In genomic region chr10:58813081-58813800, GRCm38 (mm10) we compare ENCODE assay signal across 8 mouse cellular contexts. TPM values are rescaled to one million over a fixed set of nuclear protein-coding genes. Genes with fewer than 3 reads are reported as not detected.
DNase-seq lines count a peak whose midpoint lies in the region; ATAC-seq and TF ChIP-seq lines count a peak whose summit lies in the region.

Gene Sh3rf3 (plus strand): TSS chr10:58813359.

- peak within 1 kb of the TSS in 1 of 3 experiments; percentile 34 for H3K4me3 ChIP-seq in CH12.LX (replicated peaks in 1 of 3; ENCODE audit: low read depth in 2 of 3, low read length in 2 of 3, poor library complexity in 1 of 3)
- H3K4me3 ChIP-seq in embryonic facial prominence, embryonic 14.5 days (ENCODE audit: low read depth, low read length): peak within 1 kb of the TSS; percentile 67
- H3K4me3 ChIP-seq in left cerebral cortex, adult 2 months: peak within 1 kb of the TSS; percentile 78

- peak; percentile 38; the same call in 1 of the 2 replicates for ATAC-seq in embryonic facial prominence, embryonic 14.5 days (ENCODE audit: low read depth)
- ATAC-seq in CD4-positive, CD25-positive, alpha-beta regulatory T cell, adult 4 months: no peak

- dilution Hi-C loops in CH12.LX (cut with MboI; ENCODE audit: extremely low pct_ligation_motif_present, extremely low pct_unique_long_range_greater_than_20kb, low sequenced_read_pairs): no loop called here

- H3K4me2 ChIP-seq in CH12.LX (ENCODE audit: insufficient read depth, low read depth, poor library complexity, severe bottlenecking): peak within 1 kb of the TSS; percentile 76; the same call in 1 of the 2 replicates
- H3K4me2 ChIP-seq in embryonic facial prominence, embryonic 14.5 days (ENCODE audit: low read depth, low read length): peak within 1 kb of the TSS; percentile 100

- no peaks in the 10 kb centered on the region for H3K4me1 ChIP-seq in CH12.LX (ENCODE audit: control insufficient read depth in 1 of 2, insufficient read depth in 2 of 2)
- peaks cover 12% of the 10 kb centered on the region; the same call in 1 of the 2 replicates for H3K4me1 ChIP-seq in embryonic facial prominence, embryonic 14.5 days (ENCODE audit: control insufficient read depth, insufficient read depth, low read length)

- no peaks in the 10 kb centered on the region for H3K79me2 ChIP-seq in CH12.LX (replicated peaks; ENCODE audit: control insufficient read depth, extremely low read depth, insufficient read depth, poor library complexity, severe bottlenecking)

- H3K9ac ChIP-seq in CH12.LX (ENCODE audit: insufficient read depth, low read depth): no peak within 1 kb of the TSS
- peak within 1 kb of the TSS; percentile 63 for H3K9ac ChIP-seq in embryonic facial prominence, embryonic 14.5 days (ENCODE audit: low read depth, low read length)

- in situ Hi-C loops in CH12.LX (cut with MboI; ENCODE audit: low pct_ligation_motif_present, low pct_unique_long_range_greater_than_20kb, low sequenced_read_pairs): loop anchor here (25.0 kb wide), 2 partner anchors 199 to 474 kb away; no protein-coding TSS in a partner anchor

- H3K9me3 ChIP-seq in CH12.LX (replicated peaks; ENCODE audit: low read length): peaks cover 16% of the 10 kb centered on the region
- H3K9me3 ChIP-seq in embryonic facial prominence, embryonic 14.5 days (ENCODE audit: control insufficient read depth, low read length): no peaks in the 10 kb centered on the region

- no peak for TF ChIP-seq RAD21 in CH12.LX (IDR thresholded peaks at IDR 0.05; ENCODE audit: low read depth, low read length)

- H3K27me3 ChIP-seq in CH12.LX (replicated peaks): peaks cover 33% of the 10 kb centered on the region
- peaks cover 28% of the 10 kb centered on the region for H3K27me3 ChIP-seq in embryonic facial prominence, embryonic 14.5 days (replicated peaks; ENCODE audit: control insufficient read depth, insufficient read depth, low read length)

- no peaks in the 10 kb centered on the region for H3K36me3 ChIP-seq in CH12.LX (replicated peaks in 1 of 2; ENCODE audit: control insufficient read depth in 1 of 2, insufficient read depth in 1 of 2, low read length in 1 of 2)
- H3K36me3 ChIP-seq in embryonic facial prominence, embryonic 14.5 days (ENCODE audit: control insufficient read depth, insufficient read depth, low read length): no peaks in the 10 kb centered on the region

- under 1% methylated on average over 29 of the region's 79 CpGs for WGBS in embryonic facial prominence, embryonic 14.5 days

- TF ChIP-seq EP300 in CH12.LX (IDR thresholded peaks at IDR 0.05; ENCODE audit: low read length): no peak

- H3K27ac ChIP-seq in CH12.LX (ENCODE audit: insufficient read depth, low read depth): no peak within 1 kb of the TSS
- peak within 1 kb of the TSS; percentile 63; the same call in 1 of the 2 replicates for H3K27ac ChIP-seq in embryonic facial prominence, embryonic 14.5 days (replicated peaks; ENCODE audit: low read depth, low read length)
- H3K27ac ChIP-seq in left cerebral cortex, adult 2 months: peak within 1 kb of the TSS; percentile 82

- TF ChIP-seq POLR2A in CH12.LX (IDR thresholded peaks at IDR 0.05; ENCODE audit: low read depth, low read length): no peak

- DNase-seq in CH12.LX (ENCODE audit: extremely low read depth): no peak
- peak; percentile 40 for DNase-seq in adrenal gland, adult 2 months
- DNase-seq in embryonic facial prominence, embryonic 14.5 days (ENCODE audit: low spot score): peak; percentile 36
- peak; percentile 37 for DNase-seq in heart, postnatal 4 days
- DNase-seq in left cerebral cortex, adult 2 months (ENCODE audit: extremely low spot score in 1 of 2, low spot score in 2 of 2): peak; percentile 51 to 55
- DNase-seq in lung, postnatal 14 days: peak; percentile 43
- DNase-seq in right cerebral cortex, adult 18-20 months: peak; percentile 55

- intact Hi-C loops in left cerebral cortex, adult 2 months (cut with DNase I): loop anchor here (2.0 to 5.0 kb wide), 6 partner anchors 59 to 479 kb away; no protein-coding TSS in a partner anchor

- no peak for TF ChIP-seq CTCF in CH12.LX (conservative IDR thresholded peaks at IDR 0.05 in 1 of 2, IDR thresholded peaks at IDR 0.05 in 1 of 2; ENCODE audit: low read depth in 2 of 2, low read length in 2 of 2)
- TF ChIP-seq CTCF in left cerebral cortex, adult 2 months (IDR thresholded peaks at IDR 0.05): no peak

TF ChIP-seq in CH12.LX, 34 proteins besides CTCF, POLR2A, EP300 and RAD21:
- no peak for TF ChIP-seq KAT2A (IDR thresholded peaks at IDR 0.05; ENCODE audit: insufficient replicate concordance, low read length)
- TF ChIP-seq POLR2AphosphoS2 (IDR thresholded peaks at IDR 0.05; ENCODE audit: low read depth, low read length): no peak
- no peak for TF ChIP-seq USF2 (conservative IDR thresholded peaks at IDR 0.05; ENCODE audit: low read depth, low read length)
- TF ChIP-seq CHD2 (IDR thresholded peaks at IDR 0.05; ENCODE audit: low read length): no peak
- TF ChIP-seq JUND (conservative IDR thresholded peaks at IDR 0.05; ENCODE audit: low read depth, low read length): no peak
- no peak for TF ChIP-seq ETS1 (conservative IDR thresholded peaks at IDR 0.05; ENCODE audit: low read depth, low read length)
- no peak for TF ChIP-seq HCFC1 (IDR thresholded peaks at IDR 0.05; ENCODE audit: low read depth, low read length)
- TF ChIP-seq BHLHE40 (IDR thresholded peaks at IDR 0.05; ENCODE audit: low read depth, low read length): no peak
- TF ChIP-seq PAX5 (IDR thresholded peaks at IDR 0.05; ENCODE audit: low read length): no peak
- no peak for TF ChIP-seq USF1 (IDR thresholded peaks at IDR 0.05; ENCODE audit: low read depth, low read length)
- no peak for TF ChIP-seq MAZ (IDR thresholded peaks at IDR 0.05; ENCODE audit: low read depth, low read length)
- no peak for TF ChIP-seq NRF1 (IDR thresholded peaks at IDR 0.05; ENCODE audit: low read depth, low read length)
- no peak for TF ChIP-seq GABPA (IDR thresholded peaks at IDR 0.05; ENCODE audit: insufficient replicate concordance, low read depth, low read length)
- TF ChIP-seq MAFK (IDR thresholded peaks at IDR 0.05; ENCODE audit: insufficient replicate concordance, low read length): no peak
- no peak for TF ChIP-seq UBTF (IDR thresholded peaks at IDR 0.05; ENCODE audit: low read depth, low read length)
- TF ChIP-seq ZMIZ1 (IDR thresholded peaks at IDR 0.05; ENCODE audit: low read depth, low read length): no peak
- no peak for TF ChIP-seq ELF1 (IDR thresholded peaks at IDR 0.05; ENCODE audit: low read depth, low read length)

RNA-seq across cellular contexts. Expression of gene Sh3rf3, which starts in this region (rescaled TPM):
- total RNA-seq in CH12.LX (2012; rRNA removed) (not detected in 2 replicates), CH12.LX (2014; rRNA removed) (0.05 and 0.13 TPM in 2 replicates)
- polyA plus RNA-seq in CH12.LX (2012; ENCODE audit: insufficient read length, low read depth): 0.64 and 0.65 TPM in 2 replicates
- 1 to 10 TPM; 1.0 to 1.9 TPM for total RNA-seq in adrenal gland, adult 2 months (2021)
- polyA plus RNA-seq in adrenal gland, adult 2 months (2012; rRNA removed): 1.8 and 2.5 TPM in 2 replicates
- 2.4 and 3.1 TPM in 2 replicates for polyA plus RNA-seq in embryonic facial prominence, embryonic 14.5 days (2014; fragmentation: Nextera tagmentation; extraction: Ambion mirVana)
- total RNA-seq in heart, postnatal 4 days (2021): 1 to 10 TPM; 1.5 to 1.8 TPM
- 10 to 100 TPM; 48.3 to 55.2 TPM for total RNA-seq in left cerebral cortex, adult 2 months (2021)
- polyA plus RNA-seq in CD4-positive, CD25-positive, alpha-beta regulatory T cell, adult 4 months (2017; shearing (Covaris generic)): not detected

Comparison
In these comparisons a context has a peak if more than half of its experiments do, and no peak if none do; other contexts are left out.
1. RNA of gene Sh3rf3 (total RNA-seq): 48.3 to 55.2 TPM in left cerebral cortex, adult 2 months; 1.0 to 1.9 TPM in adrenal gland, adult 2 months, 1.5 to 1.8 TPM in heart, postnatal 4 days and 0.05 to 0.13 TPM in CH12.LX; every median in the first group is over 10 times any median in the second.